Mouse (Mus musculus) induced T-regulatory cell, adult 2 months (primary cell): ENCODE measurements around the gene Olfr403.
"Not testable (repeated sequence)": the region's sequence is repeated elsewhere in the genome, so short reads cannot be mapped to it uniquely, and the experiment has no call there.

Experiments used
- DNase-seq: peaks from one replicate; pipeline ENCODE4 v3.0.0-alpha.2; 2012; ENCODE audit warnings: low read depth

Gene Olfr403

DNA sequence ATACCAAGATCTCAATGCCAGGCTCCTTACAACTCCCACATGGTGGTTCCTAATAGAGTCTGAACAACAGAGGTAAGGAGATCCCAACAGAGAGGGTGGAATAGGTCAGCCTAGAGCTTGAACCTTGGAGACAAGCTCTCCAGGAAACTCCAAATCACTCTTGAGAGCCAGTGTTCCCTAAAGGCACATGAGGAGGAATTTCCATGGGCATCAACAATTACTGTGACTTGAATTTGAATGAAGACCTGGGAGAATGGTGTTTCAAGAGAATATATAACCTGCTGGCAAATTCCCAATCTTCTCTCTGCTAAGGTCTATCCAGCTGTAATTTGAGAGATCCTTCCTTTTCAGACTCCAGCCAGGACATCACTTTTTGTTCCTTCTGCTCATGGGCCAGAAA, at the start of gene Olfr403:
Gene Olfr403, plus strand, starts transcription at position 301 of the 400 bp plus-strand sequence.
- no peak for DNase-seq

GRCm38 (mm10) chr11:74140001-74140400, 46.0 kb upstream of the Olfr403 start:
- not testable (repeated sequence) for DNase-seq

GRCm38 (mm10) chr11:74145866-74146265, 40.2 kb upstream of the Olfr403 start:
- no peak for DNase-seq

GRCm38 (mm10) chr11:74153229-74153628, 32.8 kb upstream of the Olfr403 start, which contains the start of gene Olfr402:
Gene Olfr402 (plus strand): TSS chr11:74153529.
- no peak for DNase-seq

- no peak for DNase-seq
Observed at GRCm38 (mm10) chr11:74168771-74169170, 17.3 kb upstream of the Olfr403 start.

- no peak for DNase-seq
Observed at GRCm38 (mm10) chr11:74183168-74183567, 2.9 kb upstream of the Olfr403 start.

DNA sequence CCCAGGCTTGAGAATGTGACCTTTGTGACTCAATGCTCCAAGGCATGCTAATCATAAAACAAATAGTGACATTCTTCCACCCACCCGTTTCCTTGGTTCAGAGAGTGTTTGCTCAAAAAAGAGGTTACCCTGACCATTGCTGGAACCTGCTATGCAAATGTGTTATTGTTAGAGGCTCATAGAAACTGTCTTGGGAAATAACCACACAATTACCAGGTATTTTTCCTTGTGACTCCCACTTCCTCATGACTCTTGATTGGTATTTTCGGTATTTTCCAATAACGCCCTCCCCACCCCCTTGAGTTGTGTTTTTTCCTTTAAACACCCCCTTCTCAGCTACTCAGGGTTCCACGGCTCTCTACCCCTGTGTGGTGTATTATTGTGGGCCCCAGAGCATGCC, 2.3 kb upstream of the Olfr403 start:
- DNase-seq = no peak

DNA sequence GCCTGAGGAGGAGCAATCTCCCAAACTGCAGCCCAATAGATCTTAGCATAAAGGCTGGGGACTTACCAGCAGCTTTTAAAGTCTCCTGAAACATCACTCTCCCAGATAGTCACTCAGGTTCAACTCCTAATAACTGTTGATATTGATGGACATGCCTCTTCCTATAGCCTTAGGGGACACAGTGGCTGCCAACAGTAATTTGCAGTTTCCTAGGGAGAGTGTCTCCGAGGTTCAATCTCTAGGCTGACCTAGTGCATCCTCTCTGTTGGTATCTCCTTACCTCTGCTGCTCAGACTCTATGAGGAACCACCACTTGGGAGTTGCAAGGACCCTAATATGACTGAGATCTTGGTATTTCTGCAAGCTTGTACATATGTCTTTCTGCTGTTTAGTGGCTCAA, 25.2 kb downstream of the Olfr403 start, which contains the start of gene Olfr43:
Gene Olfr43, minus strand, starts transcription at position 101 of the 400 bp plus-strand sequence.
- DNase-seq = no peak

GRCm38 (mm10) chr11:74241201-74241600, 55.2 kb downstream of the Olfr403 start:
- no peak for DNase-seq
